Mouse (Mus musculus) bone marrow, adult 2 months (tissue): ENCODE results near the gene Olfr819. TPM values are rescaled to one million over a fixed set of nuclear protein-coding genes. Genes with fewer than 3 reads are reported as not detected.
"Not testable (repeated sequence)": the region's sequence is repeated elsewhere in the genome, so short reads cannot be mapped to it uniquely, and the experiment has no call there.

Experiments
- H3K27ac ChIP-seq: fragments of 200-500 bp; 2 replicates; pipeline ENCODE4 v1.5.1; 2012; ENCODE audit warnings: low read depth, mild to moderate bottlenecking, control low read depth, inconsistent platforms, low read length; ENCODE audit not compliant: control insufficient read depth, poor library complexity, insufficient read depth
- H3K4me1 ChIP-seq: fragments of 200-500 bp; 2 replicates; pipeline ENCODE4 v1.6.1; 2011; ENCODE audit warnings: low read length; ENCODE audit not compliant: control insufficient read depth, insufficient read depth
- H3K4me3 ChIP-seq: fragments of 200-500 bp; replicated peaks from 2 replicates; pipeline ENCODE3; 2011; ENCODE audit warnings: mild to moderate bottlenecking, low read depth, low read length, control low read depth; ENCODE audit not compliant: control insufficient read depth
- CTCF ChIP-seq: fragments of 200-500 bp; IDR thresholded peaks from 2 replicates; pipeline ENCODE4 v1.5.1; 2011; ENCODE audit warnings: low read length, control low read depth; ENCODE audit not compliant: control insufficient read depth, insufficient read depth
- POLR2A ChIP-seq: fragments of 200-500 bp; IDR thresholded peaks from 2 replicates; pipeline ENCODE4 v1.6.1; 2011; ENCODE audit warnings: low read depth, mild to moderate bottlenecking, control low read depth, low read length, borderline replicate concordance; ENCODE audit not compliant: control insufficient read depth
- WGBS: fragments of 180-500 bp; shearing (Covaris S2); methylation state at CpG from one replicate; pipeline ENCODE4 v1.1.7; 2018; 5-methylcytosine and 5-hydroxymethylcytosine counted together
- polyA plus RNA-seq: library from polyadenylated mRNA; stranded (reverse); fragments of >200 nt; gene quantifications from 2 replicates; pipeline ENCODE4 v1.2.4, GENCODE M21; 2011; ENCODE audit warnings: low replicate concordance; ENCODE audit not compliant: missing spikeins, insufficient read depth, insufficient read length

The Olfr819 gene
- not detected in 2 replicates for polyA plus RNA-seq

DNA sequence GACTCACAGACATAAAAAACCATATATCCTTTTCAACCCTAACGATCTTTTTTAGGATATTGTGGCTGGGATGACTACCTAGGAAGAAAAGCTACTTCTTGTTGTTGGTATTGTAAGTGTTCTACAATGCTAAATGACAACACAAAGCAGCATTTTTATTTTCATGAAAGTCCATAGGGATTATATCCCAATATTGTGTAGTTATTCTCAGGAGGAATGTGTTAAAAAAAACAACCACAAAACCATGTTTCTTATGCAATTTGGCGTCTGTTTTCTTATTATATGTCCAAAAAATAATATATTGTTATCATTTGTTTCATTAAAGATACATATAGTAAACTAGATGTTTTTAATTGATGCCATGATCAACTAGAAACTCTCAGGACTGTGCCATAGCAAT, at the start of gene Olfr819:
Olfr819 (minus strand) TSS at position 101 of the 400 bp plus-strand sequence.
- not testable (repeated sequence) for H3K4me1 ChIP-seq, H3K27ac ChIP-seq, H3K4me3 ChIP-seq
- WGBS, result 60% methylated on average over 2 of the region's 2 CpGs

DNA sequence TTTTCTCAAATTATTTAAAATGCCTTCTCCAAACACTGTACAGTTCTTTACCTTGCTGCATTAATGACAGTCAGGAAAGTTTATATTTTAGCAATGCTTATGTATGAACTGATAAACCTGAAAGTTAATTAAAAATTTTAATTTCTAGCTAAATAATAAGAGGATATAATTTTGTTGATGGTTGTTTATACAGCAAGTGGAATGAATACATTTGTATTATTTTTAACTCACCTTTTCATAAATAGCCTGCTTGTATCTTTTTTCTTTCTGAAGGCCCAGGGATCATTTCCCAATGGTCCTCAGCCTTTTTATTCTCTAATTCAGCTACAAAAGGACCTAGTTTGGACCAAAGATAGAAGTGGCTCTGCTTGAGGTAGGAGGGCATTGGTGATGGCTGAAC, 45.3 kb upstream of the Olfr819 start, which contains the start of gene Olfr820:
Olfr820 (plus strand) TSS at position 301 of the 400 bp plus-strand sequence.
- no peak within 1 kb of the TSS for H3K27ac ChIP-seq
- H3K4me3 ChIP-seq, result no peak within 1 kb of the TSS
- TF ChIP-seq CTCF, result no peak
- no peak for TF ChIP-seq POLR2A
- H3K4me1 ChIP-seq, result no peaks in the 10 kb centered on the region

DNA sequence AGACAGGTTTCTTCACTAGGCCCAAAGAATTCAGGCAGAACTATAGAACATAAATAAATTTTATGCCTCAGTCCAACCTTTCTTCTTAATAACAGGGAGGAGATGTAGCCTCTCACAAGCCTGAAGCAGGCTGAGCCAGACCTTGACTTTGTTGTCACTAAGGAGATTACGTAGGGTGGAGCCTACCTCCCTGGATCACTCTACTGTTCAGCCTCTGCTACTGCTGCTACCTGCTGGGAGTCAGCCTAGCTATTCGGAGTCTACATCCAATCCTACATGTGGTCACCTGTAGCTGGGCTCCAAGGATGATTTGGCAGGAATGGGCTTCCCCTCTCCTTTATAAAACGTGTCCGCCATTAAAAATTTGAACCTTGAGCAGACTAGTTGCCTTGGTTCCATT, 38.3 kb upstream of the Olfr819 start:
- 83% methylated on average over 4 of the region's 4 CpGs for WGBS
- not testable (repeated sequence) for H3K27ac ChIP-seq, H3K4me3 ChIP-seq, H3K4me1 ChIP-seq

DNA sequence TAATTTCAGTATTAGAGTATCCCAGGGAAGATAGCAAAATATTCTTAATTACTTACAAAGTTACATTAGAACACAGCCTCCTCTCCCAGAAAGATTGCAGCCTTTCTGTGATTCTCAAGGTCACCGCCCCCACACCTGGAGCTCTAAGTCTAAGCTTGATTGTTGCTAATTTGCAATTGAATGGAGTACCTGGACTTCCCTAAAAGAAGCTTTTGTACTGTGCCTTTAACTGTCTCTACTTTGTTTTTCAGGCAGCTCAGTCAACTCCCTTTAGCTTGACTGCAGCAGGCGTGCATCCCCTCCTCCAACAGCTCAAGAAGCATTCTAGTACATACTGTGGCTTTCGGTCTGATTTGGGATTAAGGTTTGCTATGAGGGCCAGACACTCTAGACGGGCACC, 37.0 kb upstream of the Olfr819 start:
- H3K27ac ChIP-seq, H3K4me3 ChIP-seq, H3K4me1 ChIP-seq: not testable (repeated sequence)
- 71% methylated on average over 4 of the region's 4 CpGs for WGBS

DNA sequence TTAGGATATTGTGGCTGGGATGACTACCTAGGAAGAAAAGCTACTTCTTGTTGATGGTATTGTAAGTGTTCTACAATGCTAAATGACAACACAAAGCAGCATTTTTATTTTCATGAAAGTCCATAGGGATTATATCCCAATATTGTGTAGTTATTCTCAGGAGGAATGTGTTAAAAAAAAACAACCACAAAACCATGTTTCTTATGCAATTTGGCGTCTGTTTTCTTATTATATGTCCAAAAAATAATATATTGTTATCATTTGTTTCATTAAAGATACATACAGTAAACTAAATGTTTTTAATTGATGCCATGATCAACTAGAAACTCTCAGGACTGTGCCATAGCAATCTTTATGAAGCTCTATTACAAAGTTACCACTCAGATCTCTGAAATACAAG, 17.9 kb upstream of the Olfr819 start, which contains the start of gene Gm10310:
Gm10310 (minus strand) TSS at position 101 of the 400 bp plus-strand sequence.
- not testable (repeated sequence) for H3K27ac ChIP-seq, H3K4me3 ChIP-seq, H3K4me1 ChIP-seq
- WGBS, result no CpG with 5 or more reads among the region's 1 CpGs

DNA sequence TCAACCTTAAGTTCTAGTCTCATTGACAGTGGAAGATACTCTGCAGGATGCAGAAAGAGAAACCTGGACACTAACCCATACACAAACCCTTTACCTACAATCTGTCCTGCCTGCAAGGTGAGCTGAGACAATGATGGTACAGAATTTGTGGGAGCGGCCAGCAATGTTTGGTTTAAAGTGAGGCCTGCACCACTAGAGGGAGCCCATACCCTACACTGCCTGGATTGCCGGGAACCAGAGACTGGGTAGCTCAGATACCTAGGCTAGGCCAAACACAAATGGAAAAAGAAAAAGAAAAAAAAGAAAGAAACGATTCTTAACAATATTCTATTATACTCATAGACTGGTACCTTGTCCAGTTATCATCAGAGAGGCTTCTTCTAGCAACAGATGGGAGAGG, 14.8 kb upstream of the Olfr819 start:
- no CpG with 5 or more reads among the region's 3 CpGs for WGBS
- not testable (repeated sequence) for H3K4me1 ChIP-seq

DNA sequence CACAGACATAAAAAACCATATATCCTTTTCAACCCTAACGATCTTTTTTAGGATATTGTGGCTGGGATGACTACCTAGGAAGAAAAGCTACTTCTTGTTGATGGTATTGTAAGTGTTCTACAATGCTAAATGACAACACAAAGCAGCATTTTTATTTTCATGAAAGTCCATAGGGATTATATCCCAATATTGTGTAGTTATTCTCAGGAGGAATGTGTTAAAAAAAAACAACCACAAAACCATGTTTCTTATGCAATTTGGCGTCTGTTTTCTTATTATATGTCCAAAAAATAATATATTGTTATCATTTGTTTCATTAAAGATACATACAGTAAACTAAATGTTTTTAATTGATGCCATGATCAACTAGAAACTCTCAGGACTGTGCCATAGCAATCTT, 9.0 kb upstream of the Olfr819 start, which contains the start of gene Olfr247:
Olfr247 (minus strand) TSS at position 101 of the 400 bp plus-strand sequence.
- H3K27ac ChIP-seq, H3K4me1 ChIP-seq, H3K4me3 ChIP-seq: not testable (repeated sequence)
- WGBS, result no CpG with 5 or more reads among the region's 2 CpGs

More for the DNA sequence above, 14.8 kb upstream of the Olfr819 start:
- not testable (repeated sequence) for H3K27ac ChIP-seq, H3K4me3 ChIP-seq

DNA sequence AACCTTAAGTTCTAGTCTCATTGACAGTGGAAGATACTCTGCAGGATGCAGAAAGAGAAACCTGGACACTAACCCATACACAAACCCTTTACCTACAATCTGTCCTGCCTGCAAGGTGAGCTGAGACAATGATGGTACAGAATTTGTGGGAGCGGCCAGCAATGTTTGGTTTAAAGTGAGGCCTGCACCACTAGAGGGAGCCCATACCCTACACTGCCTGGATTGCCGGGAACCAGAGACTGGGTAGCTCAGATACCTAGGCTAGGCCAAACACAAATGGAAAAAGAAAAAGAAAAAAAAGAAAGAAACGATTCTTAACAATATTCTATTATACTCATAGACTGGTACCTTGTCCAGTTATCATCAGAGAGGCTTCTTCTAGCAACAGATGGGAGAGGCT, 5.9 kb upstream of the Olfr819 start:
- H3K27ac ChIP-seq, H3K4me3 ChIP-seq, H3K4me1 ChIP-seq: not testable (repeated sequence)
- WGBS, result no CpG with 5 or more reads among the region's 3 CpGs

DNA sequence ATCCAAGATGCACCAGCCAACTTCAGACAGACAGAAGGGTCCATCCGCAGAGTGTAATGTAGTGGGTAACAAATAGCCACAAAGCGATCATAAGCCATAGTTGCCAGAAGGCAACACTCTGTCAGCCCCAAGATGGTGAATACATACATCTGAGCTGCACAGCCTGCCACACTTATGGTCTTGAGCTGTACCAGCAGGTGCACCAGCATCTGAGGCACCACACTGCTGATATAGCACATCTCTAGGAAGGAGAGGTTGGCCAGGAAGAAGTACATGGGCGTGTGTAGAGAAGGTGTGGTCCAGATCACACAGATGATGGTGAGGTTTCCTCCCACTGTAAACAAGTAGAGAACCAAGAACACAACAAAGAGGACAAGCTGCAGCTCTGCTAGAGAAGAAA, 834 bp downstream of the Olfr819 start:
- H3K27ac ChIP-seq, H3K4me3 ChIP-seq, H3K4me1 ChIP-seq: not testable (repeated sequence)
- 82% methylated on average over 2 of the region's 3 CpGs for WGBS

DNA sequence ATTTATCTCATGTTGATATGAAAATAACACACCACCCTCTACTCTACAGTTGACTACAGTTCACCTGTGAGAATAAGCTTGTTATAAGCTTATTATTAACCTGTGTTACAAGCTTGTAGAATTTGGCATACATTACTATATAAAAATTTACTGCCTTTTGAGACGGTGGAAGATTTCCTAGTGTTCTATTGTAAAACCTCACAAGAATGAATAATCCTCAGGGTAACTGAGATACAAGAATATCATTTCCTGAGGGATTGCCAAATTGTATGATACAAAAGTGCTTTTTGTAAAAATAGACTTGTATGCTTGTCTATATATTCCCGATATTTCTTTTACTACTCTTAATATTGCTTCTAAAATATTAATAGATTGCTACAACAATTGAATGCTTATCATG, 18.1 kb downstream of the Olfr819 start, which contains the start of gene Olfr818:
Olfr818 (minus strand) TSS at position 101 of the 400 bp plus-strand sequence.
- Histone ChIP-seq H3K4me3 (no peak within 1 kb of the TSS), H3K27ac (no peak within 1 kb of the TSS), H3K4me1 (no peaks in the 10 kb centered on the region)
- TF ChIP-seq CTCF, result no peak
- TF ChIP-seq POLR2A, result no peak
- 82% methylated on average over 2 of the region's 2 CpGs for WGBS
